Mouse (Mus musculus): ENCODE measurements around the gene Btbd10. TPM values are rescaled to one million over a fixed set of nuclear protein-coding genes. Genes with fewer than 3 reads are reported as not detected.

The Btbd10 gene
- polyA plus RNA-seq, 1 experiment from 2014 or later = 84.2 TPM

DNA sequence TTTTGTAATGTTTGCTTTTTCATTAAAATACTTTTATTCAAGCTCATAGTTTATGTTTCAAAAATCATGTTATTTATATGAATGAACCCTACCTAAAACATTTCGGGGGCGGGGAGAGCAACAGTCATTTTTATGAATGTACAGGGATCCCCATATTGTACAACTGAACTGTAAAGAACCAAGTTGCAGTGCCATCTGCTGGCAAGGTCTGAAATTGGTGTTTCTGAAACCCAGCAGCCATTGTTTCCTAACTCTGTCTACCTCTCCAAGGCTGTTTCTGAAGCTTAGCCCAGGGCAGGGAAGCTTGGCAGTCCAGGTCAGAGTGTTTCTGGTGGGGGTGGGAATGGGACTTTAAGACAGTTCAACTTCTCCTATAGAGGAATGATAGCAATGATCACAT lies 57.4 kb downstream of the Btbd10 start:
- Histone ChIP-seq H3K9me3 (ENCODE audit: control insufficient read depth, low read length) (no peaks in the 10 kb centered on the region), H3K36me3 (ENCODE audit: control insufficient read depth, insufficient read depth, low read length) (no peaks in the 10 kb centered on the region; the same call in 1 of the 2 replicates), H3K4me2 (ENCODE audit: low read length) (no peak overlapping the region), H3K27me3 (replicated peaks; ENCODE audit: control insufficient read depth, insufficient read depth, low read length) (no peaks in the 10 kb centered on the region), H3K4me1 (ENCODE audit: control insufficient read depth, insufficient read depth, low read depth, low read length) (no peaks in the 10 kb centered on the region), H3K4me3 (ENCODE audit: low read length) (no peak overlapping the region), H3K9ac (ENCODE audit: low read depth, low read length) (no peak overlapping the region), H3K27ac (ENCODE audit: low read depth, low read length) (no peak overlapping the region)
- WGBS = 22% methylated on average over 2 of the region's 2 CpGs
- peak; percentile 61 for ATAC-seq

DNA sequence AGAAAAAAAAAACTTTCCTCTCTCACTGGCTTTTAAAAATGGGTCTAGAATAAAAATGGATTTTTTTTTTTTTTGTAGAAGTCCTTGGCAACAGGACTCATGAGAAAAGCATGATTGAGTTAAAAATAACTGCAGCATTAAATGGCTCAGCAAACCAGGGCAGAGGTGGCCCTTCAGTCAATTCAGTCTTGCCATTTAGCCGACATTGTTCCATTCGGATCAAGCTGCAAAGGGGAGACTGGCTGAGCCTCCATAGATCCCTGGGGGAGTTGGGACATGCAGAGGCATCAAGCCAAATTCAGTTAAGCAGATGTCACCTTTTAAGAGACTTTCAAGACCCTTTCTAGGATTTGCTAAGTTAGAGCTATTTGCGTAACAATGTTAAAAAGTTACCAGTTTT lies 59.1 kb downstream of the Btbd10 start:
- H3K9me3 ChIP-seq (ENCODE audit: control insufficient read depth, low read length) = no peaks in the 10 kb centered on the region
- H3K27ac ChIP-seq (ENCODE audit: low read depth, low read length) = no peak overlapping the region
- WGBS = 63% methylated on average over 3 of the region's 3 CpGs
- H3K4me1 ChIP-seq (ENCODE audit: control insufficient read depth, insufficient read depth, low read depth, low read length) = no peaks in the 10 kb centered on the region
- no peak overlapping the region for H3K9ac ChIP-seq (ENCODE audit: low read depth, low read length)
- no peaks in the 10 kb centered on the region for H3K27me3 ChIP-seq (replicated peaks; ENCODE audit: control insufficient read depth, insufficient read depth, low read length)
- H3K4me3 ChIP-seq (ENCODE audit: low read length) = no peak overlapping the region
- peaks cover 3% of the 10 kb centered on the region for H3K36me3 ChIP-seq (ENCODE audit: control insufficient read depth, insufficient read depth, low read length)
- H3K4me2 ChIP-seq (ENCODE audit: low read length) = no peak overlapping the region
- ATAC-seq = no peak

DNA sequence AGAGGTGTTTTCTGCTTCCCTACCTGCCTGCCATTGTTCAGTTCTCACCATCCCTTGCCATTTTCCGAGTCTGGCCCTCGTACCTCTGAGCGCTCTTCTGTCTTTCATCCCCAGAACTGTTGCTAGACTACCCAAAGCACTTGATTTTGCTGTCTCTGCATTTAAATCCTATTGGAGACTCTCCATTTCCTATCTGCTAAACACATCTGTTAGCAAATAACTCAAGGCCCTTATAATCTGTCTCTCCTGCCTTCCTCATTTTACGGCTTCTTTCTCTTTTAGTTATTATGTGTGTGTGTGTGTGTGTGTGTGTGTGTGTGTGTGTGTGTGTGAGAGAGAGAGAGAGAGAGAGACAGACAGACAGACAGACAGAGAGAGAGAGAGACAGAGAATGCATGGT lies 71.4 kb downstream of the Btbd10 start:
- no peak overlapping the region for H3K4me2 ChIP-seq (ENCODE audit: low read length)
- no peak overlapping the region for H3K27ac ChIP-seq (ENCODE audit: low read depth, low read length)
- H3K9me3 ChIP-seq (ENCODE audit: control insufficient read depth, low read length) = no peaks in the 10 kb centered on the region
- H3K4me1 ChIP-seq (ENCODE audit: control insufficient read depth, insufficient read depth, low read depth, low read length) = peaks cover 4% of the 10 kb centered on the region; the same call in 1 of the 2 replicates
- H3K27me3 ChIP-seq (replicated peaks; ENCODE audit: control insufficient read depth, insufficient read depth, low read length) = no peaks in the 10 kb centered on the region
- H3K4me3 ChIP-seq (ENCODE audit: low read length) = no peak overlapping the region
- peaks cover 13% of the 10 kb centered on the region for H3K36me3 ChIP-seq (ENCODE audit: control insufficient read depth, insufficient read depth, low read length)
- 90% methylated on average over 4 of the region's 4 CpGs for WGBS
- no peak overlapping the region for H3K9ac ChIP-seq (ENCODE audit: low read depth, low read length)
- ATAC-seq = no peak

DNA sequence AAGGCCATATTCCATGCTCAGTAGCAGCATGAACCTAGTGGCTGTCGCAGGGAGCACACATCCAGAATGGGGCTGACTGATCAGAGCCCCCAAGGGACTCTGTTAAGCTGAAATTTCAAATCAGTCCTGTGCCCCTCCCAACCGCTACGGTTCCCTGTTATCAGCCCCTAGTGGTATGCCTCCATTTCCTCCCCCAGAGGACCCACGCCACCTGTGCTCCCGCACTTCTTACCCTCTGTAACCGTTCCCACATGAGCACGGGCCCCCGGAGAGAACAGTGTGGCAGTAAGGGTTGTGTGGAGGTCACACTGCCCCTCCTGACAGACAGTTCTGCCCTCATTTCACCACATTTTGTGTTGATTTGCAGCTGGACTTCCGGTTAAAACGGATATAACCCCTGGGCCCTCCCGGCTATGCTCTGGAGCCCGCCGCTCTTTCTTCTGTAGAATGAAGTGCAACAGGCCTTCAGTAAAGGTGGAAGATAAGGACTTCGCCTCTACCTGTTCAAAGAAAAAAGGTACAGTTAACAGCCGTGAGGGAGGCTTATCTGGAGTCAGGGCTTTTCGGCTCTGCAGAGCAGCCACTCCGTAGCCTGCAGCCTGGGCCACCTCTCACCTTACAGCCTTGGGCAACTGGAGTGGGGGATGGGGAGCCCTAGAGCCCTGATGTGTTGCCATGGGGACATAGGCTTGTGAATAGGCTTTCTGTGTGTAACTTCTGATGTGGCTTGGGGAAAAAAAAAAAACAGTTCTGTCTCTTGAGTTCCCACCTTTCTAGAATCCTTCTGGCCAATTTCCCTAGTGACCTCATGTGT lies 73.9 kb downstream of the Btbd10 start:
- no peak overlapping the region for H3K4me3 ChIP-seq (ENCODE audit: low read length)
- no peak overlapping the region for H3K9ac ChIP-seq (ENCODE audit: low read depth, low read length)
- H3K36me3 ChIP-seq (ENCODE audit: control insufficient read depth, insufficient read depth, low read length) = peaks cover 8% of the 10 kb centered on the region
- WGBS = 38% methylated on average over 17 of the region's 17 CpGs
- H3K9me3 ChIP-seq (ENCODE audit: control insufficient read depth, low read length) = no peaks in the 10 kb centered on the region
- no peak; the same call in 1 of the 2 replicates for ATAC-seq
- H3K27me3 ChIP-seq (replicated peaks; ENCODE audit: control insufficient read depth, insufficient read depth, low read length) = no peaks in the 10 kb centered on the region
- H3K4me1 ChIP-seq (ENCODE audit: control insufficient read depth, insufficient read depth, low read depth, low read length) = peaks cover 4% of the 10 kb centered on the region; the same call in 1 of the 2 replicates
- H3K27ac ChIP-seq (ENCODE audit: low read depth, low read length) = no peak overlapping the region
- no peak overlapping the region for H3K4me2 ChIP-seq (ENCODE audit: low read length)

DNA sequence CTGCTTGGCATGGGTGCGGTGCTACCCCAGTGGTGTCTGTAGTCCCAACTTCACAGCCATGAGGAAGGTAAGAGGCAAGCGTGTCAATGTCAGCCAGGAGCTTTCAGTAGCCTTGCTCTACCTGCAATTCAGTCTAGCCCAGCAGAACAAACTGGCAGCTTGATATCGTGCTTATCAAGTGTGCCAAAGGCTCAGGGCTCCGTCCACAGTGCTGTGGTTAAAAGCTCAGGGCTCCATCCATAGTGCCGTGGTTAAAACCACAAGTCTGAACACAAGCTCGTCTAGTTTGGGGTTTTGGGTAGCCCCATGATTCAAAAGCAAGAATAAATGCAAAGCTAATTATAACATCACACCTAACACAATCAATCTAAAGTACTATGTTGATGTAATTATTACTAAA lies 74.6 kb downstream of the Btbd10 start:
- 93% methylated on average over 6 of the region's 6 CpGs for WGBS
- no peak overlapping the region for H3K27ac ChIP-seq (ENCODE audit: low read depth, low read length)
- no peaks in the 10 kb centered on the region for H3K9me3 ChIP-seq (ENCODE audit: control insufficient read depth, low read length)
- no peaks in the 10 kb centered on the region for H3K27me3 ChIP-seq (replicated peaks; ENCODE audit: control insufficient read depth, insufficient read depth, low read length)
- H3K4me1 ChIP-seq (ENCODE audit: control insufficient read depth, insufficient read depth, low read depth, low read length) = peaks cover 4% of the 10 kb centered on the region; the same call in 1 of the 2 replicates
- H3K9ac ChIP-seq (ENCODE audit: low read depth, low read length) = no peak overlapping the region
- no peak for ATAC-seq
- no peak overlapping the region for H3K4me3 ChIP-seq (ENCODE audit: low read length)
- H3K4me2 ChIP-seq (ENCODE audit: low read length) = no peak overlapping the region
- H3K36me3 ChIP-seq (ENCODE audit: control insufficient read depth, insufficient read depth, low read length) = peaks cover 8% of the 10 kb centered on the region

DNA sequence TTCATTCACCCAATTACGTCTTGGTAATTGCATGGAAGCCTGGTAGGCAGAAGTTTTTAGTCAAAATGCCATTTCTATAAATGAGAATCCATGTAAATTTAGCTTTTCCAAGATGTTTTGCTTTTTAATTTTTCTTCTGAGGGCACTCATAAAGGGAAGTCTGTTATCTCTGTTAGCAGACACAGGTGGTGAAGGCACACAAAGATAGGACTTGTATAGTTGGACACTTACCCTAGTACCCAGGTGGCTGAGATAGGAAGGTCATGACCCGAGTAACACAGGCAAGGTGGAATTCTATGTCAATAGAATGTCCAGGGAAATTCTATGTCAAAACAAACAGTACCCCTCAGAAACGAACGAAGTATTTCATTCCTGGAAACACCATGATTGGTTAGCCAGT lies 77.0 kb downstream of the Btbd10 start:
- no peak overlapping the region for H3K27ac ChIP-seq (ENCODE audit: low read depth, low read length)
- H3K9me3 ChIP-seq (ENCODE audit: control insufficient read depth, low read length) = no peaks in the 10 kb centered on the region
- 0 out of 2 replicates have a peak, but pooled peaks cover 2% of the 10 kb centered on the region for H3K36me3 ChIP-seq (ENCODE audit: control insufficient read depth, insufficient read depth, low read length)
- ATAC-seq = no peak
- no peak overlapping the region for H3K9ac ChIP-seq (ENCODE audit: low read depth, low read length)
- H3K4me3 ChIP-seq (ENCODE audit: low read length) = no peak overlapping the region
- peaks cover 4% of the 10 kb centered on the region; the same call in 1 of the 2 replicates for H3K4me1 ChIP-seq (ENCODE audit: control insufficient read depth, insufficient read depth, low read depth, low read length)
- H3K4me2 ChIP-seq (ENCODE audit: low read length) = no peak overlapping the region
- WGBS = 89% methylated on average over 4 of the region's 4 CpGs
- H3K27me3 ChIP-seq (replicated peaks; ENCODE audit: control insufficient read depth, insufficient read depth, low read length) = no peaks in the 10 kb centered on the region

DNA sequence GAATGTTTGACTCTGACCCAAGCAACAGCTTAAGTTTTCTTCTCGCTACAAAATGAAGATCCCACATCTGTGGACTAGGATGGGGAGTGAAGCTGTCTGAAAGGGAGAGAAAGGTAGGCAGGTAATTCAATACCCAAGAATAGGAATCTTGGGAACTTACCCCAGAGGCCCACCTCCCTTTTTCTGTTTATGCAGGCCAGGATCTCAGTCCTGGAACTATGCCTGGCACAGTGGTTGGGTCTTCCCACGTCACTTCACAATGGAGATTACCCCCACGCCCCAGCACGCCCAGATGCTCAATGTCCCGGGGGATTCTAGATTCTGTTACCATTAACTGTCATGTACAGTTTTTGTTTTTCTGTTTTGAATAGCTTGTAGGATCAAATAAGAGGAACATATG lies 77.5 kb downstream of the Btbd10 start:
- H3K27ac ChIP-seq (ENCODE audit: low read depth, low read length) = no peak overlapping the region
- H3K36me3 ChIP-seq (ENCODE audit: control insufficient read depth, insufficient read depth, low read length) = 0 out of 2 replicates have a peak, but pooled peaks cover 2% of the 10 kb centered on the region
- H3K9me3 ChIP-seq (ENCODE audit: control insufficient read depth, low read length) = no peaks in the 10 kb centered on the region
- H3K4me2 ChIP-seq (ENCODE audit: low read length) = no peak overlapping the region
- H3K27me3 ChIP-seq (replicated peaks; ENCODE audit: control insufficient read depth, insufficient read depth, low read length) = no peaks in the 10 kb centered on the region
- H3K4me3 ChIP-seq (ENCODE audit: low read length) = no peak overlapping the region
- WGBS = 63% methylated on average over 5 of the region's 5 CpGs
- ATAC-seq = no peak
- H3K9ac ChIP-seq (ENCODE audit: low read depth, low read length) = no peak overlapping the region
- peaks cover 4% of the 10 kb centered on the region; the same call in 1 of the 2 replicates for H3K4me1 ChIP-seq (ENCODE audit: control insufficient read depth, insufficient read depth, low read depth, low read length)

DNA sequence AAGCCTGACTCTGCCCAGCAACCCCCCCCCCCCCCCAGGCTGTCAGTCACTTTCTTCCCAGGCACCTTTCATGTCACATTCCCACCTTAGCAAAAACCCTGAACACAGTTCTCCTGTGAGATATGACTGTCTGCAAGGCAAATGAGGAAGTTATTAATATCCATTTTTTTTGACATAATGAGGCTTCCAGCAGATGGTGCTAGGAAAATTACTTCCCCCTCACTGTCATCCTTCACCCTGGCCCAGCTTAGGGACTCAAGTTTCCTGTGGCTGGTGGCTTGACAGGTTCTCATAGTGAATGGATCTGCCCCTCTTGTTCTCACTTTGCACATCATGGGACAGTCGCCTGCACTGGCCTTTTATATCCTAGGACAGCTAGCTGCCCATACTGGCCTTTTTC lies 80.0 kb downstream of the Btbd10 start:
- Histone ChIP-seq H3K9me3 (ENCODE audit: control insufficient read depth, low read length) (no peaks in the 10 kb centered on the region), H3K4me1 (ENCODE audit: control insufficient read depth, insufficient read depth, low read depth, low read length) (no peaks in the 10 kb centered on the region), H3K36me3 (ENCODE audit: control insufficient read depth, insufficient read depth, low read length) (0 out of 2 replicates have a peak, but pooled peaks cover 2% of the 10 kb centered on the region), H3K27ac (ENCODE audit: low read depth, low read length) (no peak overlapping the region), H3K9ac (ENCODE audit: low read depth, low read length) (no peak overlapping the region), H3K4me3 (ENCODE audit: low read length) (no peak overlapping the region), H3K4me2 (ENCODE audit: low read length) (no peak overlapping the region), H3K27me3 (replicated peaks; ENCODE audit: control insufficient read depth, insufficient read depth, low read length) (no peaks in the 10 kb centered on the region)
- no peak for ATAC-seq
- WGBS = 75% methylated on average over 1 of the region's 1 CpGs

DNA sequence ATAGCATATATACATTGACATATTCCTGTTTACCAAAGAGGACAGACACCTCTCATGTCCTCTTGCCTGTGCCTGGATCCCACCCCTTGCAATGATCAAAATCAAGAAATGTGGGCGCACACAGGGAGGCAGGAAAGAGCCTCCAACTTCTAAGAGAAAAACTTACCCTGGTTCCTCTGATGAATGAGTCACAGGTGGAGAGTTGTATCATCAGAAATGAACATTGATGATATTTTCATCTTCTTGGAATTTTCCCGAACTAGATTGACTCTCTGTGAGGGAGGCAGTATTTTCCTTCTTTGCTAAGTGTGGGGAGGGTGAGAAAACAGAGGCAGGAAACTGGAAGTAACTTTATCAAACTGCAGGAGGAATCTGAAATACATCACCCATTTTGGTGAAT lies 83.8 kb downstream of the Btbd10 start:
- no peak for ATAC-seq
- Histone ChIP-seq H3K9me3 (ENCODE audit: control insufficient read depth, low read length) (no peaks in the 10 kb centered on the region), H3K27ac (ENCODE audit: low read depth, low read length) (no peak overlapping the region), H3K9ac (ENCODE audit: low read depth, low read length) (no peak overlapping the region), H3K4me1 (ENCODE audit: control insufficient read depth, insufficient read depth, low read depth, low read length) (no peaks in the 10 kb centered on the region), H3K4me3 (ENCODE audit: low read length) (no peak overlapping the region), H3K4me2 (ENCODE audit: low read length) (no peak overlapping the region), H3K36me3 (ENCODE audit: control insufficient read depth, insufficient read depth, low read length) (peaks cover 6% of the 10 kb centered on the region), H3K27me3 (replicated peaks; ENCODE audit: control insufficient read depth, insufficient read depth, low read length) (no peaks in the 10 kb centered on the region)
- WGBS = 96% methylated on average over 2 of the region's 2 CpGs

Measured in hindbrain, embryonic 16.5 days (tissue).